Mouse (Mus musculus) midbrain, embryonic 15.5 days (tissue): ENCODE results near the gene Zfp958. TPM values are rescaled to one million over a fixed set of nuclear protein-coding genes. Genes with fewer than 3 reads are reported as not detected.

ENCODE experiments used
- ATAC-seq: fragments of 200-750 bp; cut with Nextera tagmentation; replicated peaks from 2 replicates; pipeline ENCODE4 v1.8.0; 2017; ENCODE audit warnings: moderate TSS enrichment
- H3K27ac ChIP-seq: fragments of 300-500 bp; sonication (generic); 2 replicates; pipeline ENCODE4 v1.5.1; 2015; ENCODE audit warnings: mild to moderate bottlenecking, inconsistent platforms
- H3K27me3 ChIP-seq: fragments of 300-500 bp; sonication (generic); replicated peaks from 2 replicates; pipeline ENCODE4 v1.6.1; 2015; ENCODE audit warnings: inconsistent platforms
- H3K36me3 ChIP-seq: fragments of 300-500 bp; sonication (generic); replicated peaks from 2 replicates; pipeline ENCODE4 v1.6.1; 2015; ENCODE audit warnings: inconsistent platforms
- H3K4me1 ChIP-seq: fragments of 300-500 bp; sonication (generic); 2 replicates; pipeline ENCODE4 v1.6.1; 2015; ENCODE audit warnings: inconsistent platforms
- H3K4me2 ChIP-seq: fragments of 300-500 bp; sonication (generic); 2 replicates; pipeline ENCODE4 v1.6.1; 2015; ENCODE audit warnings: inconsistent platforms, mild to moderate bottlenecking, moderate library complexity
- H3K4me3 ChIP-seq: fragments of 300-500 bp; sonication (generic); 2 replicates; pipeline ENCODE4 v1.5.1; 2015; ENCODE audit warnings: mild to moderate bottlenecking, inconsistent platforms
- H3K9ac ChIP-seq: fragments of 300-500 bp; sonication (generic); 2 replicates; pipeline ENCODE4 v1.6.1; 2015; ENCODE audit warnings: mild to moderate bottlenecking, inconsistent platforms
- H3K9me3 ChIP-seq: fragments of 300-500 bp; sonication (generic); 2 replicates; pipeline ENCODE4 v1.6.1; 2016; ENCODE audit warnings: inconsistent platforms
- WGBS: fragments of 180-500 bp; shearing (Covaris S2); methylation state at CpG from one replicate; pipeline ENCODE4 v1.1.7; 2015; ENCODE audit warnings: mixed read lengths; 5-methylcytosine and 5-hydroxymethylcytosine counted together
- polyA plus RNA-seq: library from polyadenylated mRNA; unstranded; fragments of >200 nt; fragmentation: Nextera tagmentation; extraction: Ambion mirVana; gene quantifications from 2 replicates; pipeline ENCODE4 v1.2.1, GENCODE M21; 2015

The Zfp958 gene
- polyA plus RNA-seq, 1 experiment from 2014 or later, result 18.5 TPM

DNA sequence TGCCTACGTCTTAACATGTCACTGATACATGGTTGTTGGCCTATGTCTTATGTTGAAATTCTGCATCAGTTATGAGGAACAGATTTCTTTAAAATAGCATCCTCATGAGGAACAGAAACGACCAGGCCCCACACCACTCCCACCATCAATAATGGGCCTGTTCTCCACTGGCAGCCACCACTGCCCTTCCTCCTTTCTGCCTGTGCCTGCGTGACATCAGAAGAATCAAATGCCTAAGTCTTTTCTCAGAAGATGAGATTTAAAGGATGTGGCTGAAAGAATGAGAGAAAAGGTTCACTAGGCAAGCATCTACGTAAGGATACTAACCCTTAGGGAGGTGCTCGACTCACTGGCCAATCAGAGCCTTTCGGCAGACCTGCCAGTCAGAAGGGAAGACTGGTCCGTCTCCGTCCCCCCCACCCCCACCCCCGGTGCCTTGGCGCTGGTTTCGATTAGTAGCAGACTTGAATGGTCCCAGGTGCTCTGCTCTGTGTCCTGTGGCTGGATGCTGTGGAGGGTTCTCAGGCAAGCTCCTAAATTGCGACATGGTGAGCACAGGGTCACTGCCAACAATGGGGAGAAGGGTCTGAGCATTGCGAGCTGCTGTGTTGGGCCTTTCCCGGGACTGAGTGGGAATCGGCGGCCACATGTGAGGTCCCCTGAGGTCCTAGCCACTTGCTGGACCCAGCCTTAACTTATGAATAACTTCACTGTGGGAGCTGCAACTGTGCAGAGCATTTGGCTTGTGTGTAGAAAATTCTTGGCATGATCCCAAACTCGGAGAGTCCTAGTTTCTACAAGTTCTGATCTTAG is 62.4 kb downstream of the Zfp958 start:
- H3K27ac ChIP-seq, result no peak overlapping the region
- H3K4me3 ChIP-seq, result no peak overlapping the region
- 87% methylated on average over 17 of the region's 17 CpGs for WGBS
- H3K4me2 ChIP-seq, result no peak overlapping the region
- no peak for ATAC-seq
- H3K36me3 ChIP-seq, result no peaks in the 10 kb centered on the region
- peaks cover 7% of the 10 kb centered on the region for H3K4me1 ChIP-seq
- H3K9me3 ChIP-seq, result peaks cover 4% of the 10 kb centered on the region; the same call in 1 of the 2 replicates
- H3K27me3 ChIP-seq, result no peaks in the 10 kb centered on the region
- H3K9ac ChIP-seq, result no peak overlapping the region

DNA sequence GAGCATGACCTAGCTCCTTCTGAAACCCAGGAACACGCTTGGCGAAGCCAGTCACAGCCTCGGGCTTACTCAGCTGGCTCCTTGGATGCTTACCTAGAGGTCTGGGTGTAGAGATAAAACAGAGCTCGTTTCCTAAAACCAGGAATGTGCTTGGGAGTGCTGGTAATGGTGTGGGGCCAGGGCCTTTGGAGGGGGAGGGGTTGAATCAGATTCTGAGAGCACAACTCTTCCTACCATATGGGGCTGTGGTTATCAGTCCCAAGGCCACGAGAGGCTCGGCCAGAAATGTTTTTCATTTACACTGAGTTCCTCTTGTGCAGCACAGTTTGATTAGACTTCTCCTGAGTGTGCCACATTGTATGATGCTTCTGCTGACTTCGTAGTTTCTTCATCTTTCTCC is 63.6 kb downstream of the Zfp958 start:
- no peaks in the 10 kb centered on the region for H3K36me3 ChIP-seq
- H3K4me3 ChIP-seq, result peak overlapping the region; percentile 82
- no peaks in the 10 kb centered on the region for H3K27me3 ChIP-seq
- 86% methylated on average over 7 of the region's 7 CpGs for WGBS
- peaks cover 4% of the 10 kb centered on the region; the same call in 1 of the 2 replicates for H3K9me3 ChIP-seq
- ATAC-seq, result no peak
- H3K27ac ChIP-seq, result peak overlapping the region; percentile 100
- peak overlapping the region; percentile 33; the same call in 1 of the 2 replicates for H3K9ac ChIP-seq
- H3K4me1 ChIP-seq, result peaks cover 7% of the 10 kb centered on the region
- peak overlapping the region; percentile 59 for H3K4me2 ChIP-seq

DNA sequence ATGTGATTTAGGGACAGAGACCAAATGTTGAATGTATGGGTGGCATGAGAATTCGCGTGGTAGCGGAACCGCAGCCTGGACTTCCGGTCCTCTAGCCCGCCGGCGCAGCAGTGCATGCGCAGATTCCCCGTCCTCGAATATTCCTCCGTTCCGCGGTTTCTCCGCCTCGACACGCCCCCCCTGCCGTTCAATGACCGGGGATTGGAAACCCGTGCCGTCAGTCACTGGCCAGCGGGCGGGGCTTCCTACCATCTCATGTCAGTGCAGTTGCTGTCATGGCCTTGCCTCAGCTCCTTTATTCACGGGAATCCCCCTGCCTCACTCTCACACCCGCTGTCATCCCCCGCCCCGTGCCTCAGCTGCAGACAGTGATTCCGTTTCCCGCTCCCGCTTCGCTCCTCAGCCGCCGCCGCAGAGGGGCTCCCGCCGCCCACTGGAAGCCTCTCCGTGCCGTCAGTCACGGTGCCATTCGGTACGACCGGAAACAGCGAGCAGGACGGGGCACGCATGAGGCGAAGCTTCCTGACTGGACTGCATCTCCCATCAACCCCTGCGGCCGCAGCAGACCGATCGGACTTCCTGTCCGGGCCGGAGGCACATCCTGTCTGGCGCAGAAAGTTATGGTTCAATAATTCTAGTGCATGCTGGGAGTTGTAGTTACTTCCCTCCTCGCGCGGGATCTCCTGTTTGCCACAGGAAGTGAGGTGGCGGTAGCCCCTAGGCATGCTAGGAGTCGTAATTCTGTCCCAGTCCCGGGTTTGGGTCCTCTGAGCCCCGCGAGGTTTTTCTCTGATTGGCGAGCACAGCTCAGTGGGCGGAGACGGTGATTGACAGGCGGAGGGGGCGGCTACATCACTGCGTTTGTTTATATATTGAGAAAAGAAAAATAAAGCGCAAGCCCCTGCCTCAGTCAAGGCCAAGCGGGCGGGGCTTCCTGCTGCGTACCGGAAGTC is 64.6 kb downstream of the Zfp958 start:
- H3K9ac ChIP-seq, result peak overlapping the region; percentile 89
- ATAC-seq, result peak; percentile 95
- H3K27me3 ChIP-seq, result no peaks in the 10 kb centered on the region
- no peaks in the 10 kb centered on the region for H3K36me3 ChIP-seq
- peak overlapping the region; percentile 100 for H3K27ac ChIP-seq
- under 1% methylated on average over 72 of the region's 72 CpGs for WGBS
- peak overlapping the region; percentile 82 for H3K4me3 ChIP-seq
- H3K4me2 ChIP-seq, result peak overlapping the region; percentile 59
- H3K9me3 ChIP-seq, result no peaks in the 10 kb centered on the region
- H3K4me1 ChIP-seq, result peaks cover 7% of the 10 kb centered on the region

DNA sequence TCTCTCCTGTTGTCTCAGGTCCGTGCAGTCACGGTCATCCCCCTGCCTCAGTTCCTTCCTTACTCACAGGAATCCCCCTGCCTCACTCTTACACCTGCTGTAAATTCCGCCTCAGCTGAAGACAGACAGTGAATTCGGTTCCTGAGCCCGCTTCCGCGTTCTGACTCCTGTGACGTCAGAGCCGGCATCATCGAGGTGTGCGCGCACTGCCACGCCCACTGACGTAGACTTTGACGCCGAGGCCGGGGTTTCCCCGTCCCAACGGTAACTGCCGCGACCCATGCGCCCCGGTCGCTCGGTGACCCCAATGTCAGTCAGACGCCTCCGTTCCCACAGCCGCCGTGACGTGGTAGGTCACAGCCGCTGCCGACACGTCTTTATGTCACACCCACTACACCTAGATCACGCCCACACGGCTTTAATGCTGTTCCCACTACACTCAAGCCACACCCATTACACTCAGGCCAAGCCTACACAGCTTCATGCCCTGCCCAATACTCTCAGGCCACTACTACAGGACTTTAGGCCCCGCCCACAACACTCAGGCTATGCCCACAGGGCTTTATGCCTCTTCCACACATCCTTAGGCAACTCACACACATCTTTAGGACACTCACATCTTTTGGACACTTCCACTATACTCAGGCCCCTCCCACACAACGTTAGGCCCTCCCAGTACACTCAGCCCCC is 65.4 kb downstream of the Zfp958 start:
- no peaks in the 10 kb centered on the region for H3K27me3 ChIP-seq
- peak overlapping the region; percentile 59 for H3K4me2 ChIP-seq
- H3K9me3 ChIP-seq, result no peaks in the 10 kb centered on the region
- H3K27ac ChIP-seq, result peak overlapping the region; percentile 100
- H3K9ac ChIP-seq, result peak overlapping the region; percentile 89
- H3K4me1 ChIP-seq, result peaks cover 7% of the 10 kb centered on the region
- H3K4me3 ChIP-seq, result peak overlapping the region; percentile 82
- no peaks in the 10 kb centered on the region for H3K36me3 ChIP-seq
- under 1% methylated on average over 37 of the region's 37 CpGs for WGBS
- ATAC-seq, result peak; percentile 74

DNA sequence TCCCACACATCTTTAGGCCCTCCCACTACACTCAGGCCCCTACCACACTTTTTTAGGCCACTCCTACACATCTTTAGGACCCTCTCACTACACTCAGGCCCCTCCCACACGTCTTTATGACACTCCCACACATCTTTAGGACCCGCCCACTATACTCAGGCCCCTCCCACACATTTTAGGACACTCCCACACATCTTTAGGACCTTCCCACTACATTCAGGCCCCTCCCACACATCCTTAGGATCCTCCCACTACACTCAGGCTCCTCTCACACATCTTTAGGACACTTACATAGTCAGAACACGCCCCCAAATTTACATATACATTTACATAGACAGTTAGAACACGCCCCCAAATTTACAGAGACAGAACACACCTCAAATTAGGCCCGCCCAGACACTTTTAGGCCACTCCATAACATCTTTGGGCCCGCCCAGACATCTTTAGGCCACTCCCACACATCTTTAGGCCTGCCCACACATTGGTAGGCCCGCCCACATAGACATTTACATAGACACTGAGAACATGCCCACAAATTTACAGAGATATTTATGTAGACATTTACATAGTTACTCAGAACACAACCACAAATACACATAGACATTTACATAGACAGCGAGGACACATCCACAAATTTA is 66.1 kb downstream of the Zfp958 start:
- H3K9me3 ChIP-seq, result no peaks in the 10 kb centered on the region
- 83% methylated on average over 8 of the region's 8 CpGs for WGBS
- peak overlapping the region; percentile 82 for H3K4me3 ChIP-seq
- H3K27me3 ChIP-seq, result no peaks in the 10 kb centered on the region
- peak overlapping the region; percentile 100 for H3K27ac ChIP-seq
- peak; percentile 0; the same call in 1 of the 2 replicates for ATAC-seq
- no peaks in the 10 kb centered on the region for H3K36me3 ChIP-seq
- peak overlapping the region; percentile 59 for H3K4me2 ChIP-seq
- peaks cover 7% of the 10 kb centered on the region for H3K4me1 ChIP-seq
- no peak overlapping the region for H3K9ac ChIP-seq

DNA sequence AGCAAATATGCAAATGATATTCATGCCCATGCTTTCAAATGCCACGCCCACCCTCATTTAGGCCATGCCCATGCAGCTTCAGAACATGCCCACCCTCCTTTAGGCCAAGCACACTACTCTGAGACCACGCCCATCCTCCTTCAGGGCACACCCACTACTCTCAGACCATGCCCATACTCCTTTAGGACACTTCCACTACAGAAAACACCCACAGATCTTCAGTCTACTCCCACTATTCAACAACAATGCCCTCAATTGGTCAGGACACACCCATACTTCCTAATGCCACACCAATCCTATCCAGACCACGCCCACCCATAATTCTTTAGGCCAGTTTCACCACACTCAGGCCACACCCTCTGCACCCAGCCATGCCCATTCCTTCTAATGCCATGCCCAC is 66.8 kb downstream of the Zfp958 start:
- Histone ChIP-seq H3K4me3 (no peak overlapping the region), H3K9ac (no peak overlapping the region), H3K4me2 (no peak overlapping the region), H3K27ac (no peak overlapping the region), H3K36me3 (no peaks in the 10 kb centered on the region), H3K27me3 (no peaks in the 10 kb centered on the region), H3K9me3 (no peaks in the 10 kb centered on the region), H3K4me1 (peaks cover 7% of the 10 kb centered on the region)
- 93% methylated on average over 3 of the region's 3 CpGs for WGBS
- no peak for ATAC-seq

Other genes with a start within 250 kb of the Zfp958 start
- gene Cers4, start 120.1 kb upstream of the Zfp958 start, polyA plus RNA-seq, result 49.2 and 58.3 TPM in 2 replicates
- 8.4 and 8.5 TPM in 2 replicates for gene Shcbp1, start 166.4 kb downstream of the Zfp958 start, polyA plus RNA-seq